Mouse (Mus musculus) kidney, adult 2 months (tissue): ENCODE results near the gene Dusp19.

Experiments
- CTCF ChIP-seq: fragments of 200-500 bp; conservative IDR thresholded peaks from 2 replicates; pipeline ENCODE4 v1.5.1; 2011; ENCODE audit warnings: low read depth, mild to moderate bottlenecking, control low read depth, low read length, moderate library complexity, mixed read lengths; ENCODE audit not compliant: insufficient read depth, insufficient read length
- POLR2A ChIP-seq: fragments of 200-500 bp; IDR thresholded peaks from one replicate; pipeline ENCODE4 v1.6.1; 2011; ENCODE audit warnings: low read depth, low read length, control low read depth

GRCm38 (mm10) chr2:80616854-80617737 is at the start of gene Dusp19, which contains the start of gene Nup35:
- TF ChIP-seq POLR2A (peak; percentile 91), CTCF (no peak)
